Mouse (Mus musculus): ENCODE results near the gene Rpl41.

GRCm38 (mm10) chr10:128498590-128498989, 50.5 kb downstream of the Rpl41 start, which contains the start of gene Myl6b:
- TF ChIP-seq CTCF (IDR thresholded peaks at IDR 0.05; ENCODE audit: extremely low read depth, insufficient read depth, insufficient read length, insufficient replicate concordance) (no peak), POLR2A (IDR thresholded peaks at IDR 0.05; ENCODE audit: low read depth, low read length) (no peak)

All from spleen, adult 2 months (tissue).